Mouse (Mus musculus) CD8-positive naive resting alpha-beta T cell, adult 2 months (primary cell): ENCODE data around the gene BC016579.

Experiments used
- DNase-seq, 2 experiments: peaks; one replicate each; pipeline ENCODE4 v3.0.0; 2022; ENCODE audit warnings: low read depth in 2 of 2, low spot score in 2 of 2

Gene BC016579

DNA sequence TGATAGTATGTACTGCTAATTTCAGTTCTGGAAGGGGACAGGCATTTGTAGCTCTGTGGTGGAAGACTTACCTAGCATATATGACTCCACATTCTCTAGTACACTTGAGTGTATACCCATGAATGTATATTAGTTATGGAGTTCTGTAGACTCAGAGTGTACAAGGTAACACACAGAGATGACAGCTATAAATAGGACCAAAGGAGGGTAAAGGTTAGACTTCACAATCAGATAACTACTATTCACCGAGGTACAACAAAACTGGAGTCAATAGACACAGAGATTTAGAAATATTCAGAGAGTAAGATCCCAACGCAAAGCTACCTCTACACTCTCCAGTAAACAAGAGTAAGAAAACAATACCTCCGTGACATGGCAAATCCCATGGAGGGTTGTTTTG is 9.9 kb downstream of the BC016579 start:
- DNase-seq: no peak

DNA sequence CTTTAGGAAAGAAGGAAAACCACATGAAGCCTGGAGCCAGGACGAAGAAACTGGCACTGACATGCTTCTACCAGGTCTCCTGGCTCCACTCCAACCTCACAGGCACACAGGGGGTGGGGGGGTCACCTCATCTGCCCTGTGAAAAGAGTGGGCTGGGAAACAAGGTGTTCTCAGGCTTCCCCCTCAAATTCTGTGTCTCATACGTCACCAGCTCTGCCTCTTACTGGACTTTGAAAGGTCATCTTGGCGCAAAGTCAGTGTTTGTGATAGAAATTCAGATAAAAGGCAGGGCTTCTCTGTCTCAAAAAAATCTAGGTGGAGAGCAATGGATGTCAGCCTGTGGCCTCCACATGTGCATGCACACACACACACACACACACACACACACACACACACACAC is 12.6 kb downstream of the BC016579 start:
- no peak for DNase-seq

DNA sequence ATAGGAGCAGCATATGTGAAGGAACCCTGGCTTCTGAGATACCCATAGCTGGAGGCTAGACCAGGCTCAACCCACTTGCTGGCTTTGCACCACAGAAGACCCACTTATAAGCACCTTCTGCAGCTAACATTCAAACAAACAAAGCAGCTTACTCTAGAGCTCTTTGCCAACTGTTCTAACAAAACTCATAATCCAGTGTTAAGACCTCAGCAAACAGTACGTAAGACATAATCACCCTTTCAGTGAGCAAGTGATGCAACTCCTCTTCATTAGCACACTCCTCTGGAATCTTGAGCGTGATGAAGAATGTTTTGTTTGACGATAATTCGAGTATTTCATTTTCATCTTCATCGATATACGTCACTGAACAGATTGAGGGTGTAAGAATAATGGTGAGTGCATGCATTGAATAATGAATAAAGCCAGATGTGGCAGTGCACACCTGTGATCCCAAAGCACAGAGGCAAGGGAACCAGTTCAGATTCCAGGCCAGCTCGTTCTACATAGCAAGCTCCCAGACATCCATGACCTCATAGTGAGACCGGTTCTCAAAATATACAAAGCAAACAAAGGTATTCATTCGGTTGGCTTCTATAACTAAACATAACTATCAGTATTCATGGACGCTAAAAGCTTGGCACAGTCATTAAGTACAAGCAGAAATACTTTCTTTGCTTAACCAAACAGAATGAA is 13.7 kb downstream of the BC016579 start:
- no peak for DNase-seq

DNA sequence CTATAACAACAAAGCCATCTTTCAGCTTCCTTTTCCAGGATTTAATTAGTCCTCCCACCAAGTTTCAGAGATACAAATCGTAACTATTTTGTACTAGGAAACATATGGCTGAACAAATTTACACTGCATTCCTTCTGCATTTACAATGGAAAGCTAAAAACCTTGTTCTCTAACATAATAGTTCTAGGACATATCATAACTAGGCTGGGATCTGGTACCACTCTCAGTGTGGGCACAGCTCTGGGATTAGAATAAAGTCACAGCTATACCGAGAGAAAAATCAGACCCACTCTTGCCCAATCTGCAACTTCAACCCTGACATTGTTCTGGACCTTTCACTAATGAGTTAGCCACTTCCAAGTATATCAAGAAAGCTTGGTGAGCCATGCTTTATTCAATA is 18.0 kb downstream of the BC016579 start:
- DNase-seq: no peak

DNA sequence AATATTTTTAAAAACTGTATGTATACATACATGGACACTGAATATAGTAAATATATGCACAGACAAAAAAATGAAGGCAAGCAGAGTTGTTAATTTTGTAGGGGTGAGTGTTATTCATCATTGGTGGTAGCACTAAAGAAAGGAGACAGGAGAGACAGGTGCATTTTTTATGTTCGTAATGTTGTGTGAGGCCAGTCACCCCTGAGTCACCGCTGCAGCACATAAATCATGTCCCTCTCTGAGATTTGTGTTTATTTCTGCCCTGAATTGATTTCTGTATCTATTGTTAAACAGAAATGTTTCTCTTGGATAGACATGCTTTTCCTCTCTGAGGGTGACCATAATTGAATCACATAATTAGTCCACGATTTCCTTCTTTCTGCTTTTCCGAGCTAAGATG is 21.4 kb downstream of the BC016579 start:
- DNase-seq: no peak

DNA sequence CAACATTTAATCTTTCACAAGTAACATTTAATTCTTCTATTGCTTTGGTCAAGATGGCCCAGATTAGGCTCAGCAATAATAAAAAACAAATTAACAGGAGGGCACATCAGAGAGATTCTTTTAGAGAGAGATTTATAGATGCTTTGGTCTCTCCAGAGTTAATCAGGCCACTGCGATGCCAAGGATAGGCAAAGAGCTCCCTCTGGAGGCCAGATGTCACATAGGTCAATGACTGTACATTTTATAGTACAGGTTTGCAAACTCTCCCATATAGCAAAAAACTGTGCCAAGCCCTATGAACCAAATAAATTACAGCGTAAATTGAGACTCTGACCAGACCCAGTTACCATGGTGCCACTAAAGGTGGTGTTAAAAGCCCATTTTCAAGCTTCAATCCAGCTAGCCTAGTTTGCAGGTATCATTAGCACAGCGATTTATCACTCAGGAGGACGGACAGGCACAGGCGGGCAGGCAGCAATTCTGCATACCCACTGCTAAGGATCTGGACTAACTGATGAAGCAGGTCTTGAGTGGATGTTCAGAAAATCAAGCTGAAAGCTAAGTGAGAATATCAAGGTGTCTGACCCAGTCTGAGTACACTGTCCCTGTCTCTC is 23.4 kb downstream of the BC016579 start:
- DNase-seq: peak; percentile 28 to 48

DNA sequence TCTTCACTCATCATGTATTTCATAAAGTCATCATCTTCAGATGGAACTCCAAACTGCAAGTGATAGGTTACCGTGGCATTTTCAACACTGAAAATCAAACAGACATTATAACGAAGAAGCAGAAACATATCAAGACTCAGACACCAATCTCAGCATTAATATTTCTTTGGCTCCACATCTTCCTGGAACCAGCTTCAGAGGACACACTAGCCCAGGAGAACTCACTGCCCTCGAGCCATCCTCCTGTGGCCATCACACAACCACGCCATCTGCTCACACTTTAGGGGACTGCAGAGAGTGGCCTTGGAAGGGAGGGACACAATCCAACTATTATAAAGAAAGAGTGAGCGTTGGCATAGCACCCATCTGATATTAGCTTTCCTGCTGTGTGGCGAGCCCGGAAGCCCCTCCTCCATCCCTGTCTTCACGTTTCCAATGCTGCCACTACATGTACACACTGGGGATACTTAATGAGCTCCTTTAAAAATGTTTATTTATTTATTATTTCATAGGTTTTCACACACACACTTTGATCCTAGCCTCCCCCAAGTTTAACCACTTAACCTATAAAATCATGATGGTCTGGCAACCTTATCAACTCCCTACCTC is 24.3 kb downstream of the BC016579 start:
- DNase-seq: no peak

DNA sequence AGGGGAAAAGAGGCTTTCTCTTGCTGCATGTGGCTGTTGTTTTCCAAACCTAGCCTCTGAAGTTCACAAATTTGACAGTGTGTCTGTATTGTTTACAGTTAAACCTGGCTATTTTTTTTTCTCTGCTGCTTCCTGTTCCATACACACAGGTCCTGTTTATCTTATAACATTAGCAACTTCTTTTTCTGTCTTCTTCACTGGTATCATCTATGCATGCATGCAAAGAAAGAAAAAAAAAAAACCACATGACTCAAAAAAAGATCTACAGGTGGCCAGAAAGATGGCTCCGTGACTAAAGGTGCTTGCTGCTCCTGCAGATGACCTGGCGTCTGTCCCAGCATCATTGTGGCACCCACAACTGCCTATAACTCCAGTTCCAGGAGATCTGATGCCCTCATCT is 28.5 kb downstream of the BC016579 start:
- no peak for DNase-seq

DNA sequence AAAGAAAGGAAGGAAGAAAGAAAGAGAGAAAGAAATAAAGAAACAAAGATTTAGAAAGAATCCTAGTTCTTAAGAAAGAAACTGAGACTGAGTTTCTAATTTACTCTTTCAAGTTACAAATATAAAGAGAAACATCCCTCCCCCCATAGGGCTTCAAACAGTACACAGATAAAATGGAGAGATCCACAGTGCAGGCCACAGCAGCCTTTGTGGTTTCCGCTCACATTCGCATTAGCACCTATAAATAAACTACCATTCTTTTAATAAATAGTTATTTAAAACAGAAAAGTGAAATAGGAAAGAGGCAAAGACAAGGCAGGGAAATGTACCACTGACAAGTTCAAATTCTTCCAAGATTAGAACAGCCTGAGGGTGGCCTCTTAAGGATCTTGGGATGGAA is 29.1 kb downstream of the BC016579 start:
- DNase-seq: no peak

DNA sequence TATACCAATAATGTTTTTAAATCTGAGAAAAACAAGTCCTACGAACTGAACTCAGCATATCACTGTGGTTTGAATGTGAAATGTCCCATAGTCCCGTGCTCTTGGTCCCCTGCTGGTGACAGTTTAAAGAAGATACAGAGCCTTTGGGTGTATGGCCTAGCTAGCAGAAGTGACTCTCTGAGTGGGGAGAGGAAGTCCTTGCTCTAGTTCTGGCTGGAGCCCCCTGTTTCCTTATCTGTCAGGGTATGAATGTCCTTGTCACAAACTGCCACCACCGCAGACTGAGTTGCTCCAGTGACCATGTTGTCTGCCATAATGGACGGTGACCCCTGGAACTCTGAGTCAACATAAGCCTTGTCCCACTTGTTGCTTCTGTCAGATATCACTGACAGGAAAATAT is 30.6 kb downstream of the BC016579 start:
- no peak for DNase-seq

DNA sequence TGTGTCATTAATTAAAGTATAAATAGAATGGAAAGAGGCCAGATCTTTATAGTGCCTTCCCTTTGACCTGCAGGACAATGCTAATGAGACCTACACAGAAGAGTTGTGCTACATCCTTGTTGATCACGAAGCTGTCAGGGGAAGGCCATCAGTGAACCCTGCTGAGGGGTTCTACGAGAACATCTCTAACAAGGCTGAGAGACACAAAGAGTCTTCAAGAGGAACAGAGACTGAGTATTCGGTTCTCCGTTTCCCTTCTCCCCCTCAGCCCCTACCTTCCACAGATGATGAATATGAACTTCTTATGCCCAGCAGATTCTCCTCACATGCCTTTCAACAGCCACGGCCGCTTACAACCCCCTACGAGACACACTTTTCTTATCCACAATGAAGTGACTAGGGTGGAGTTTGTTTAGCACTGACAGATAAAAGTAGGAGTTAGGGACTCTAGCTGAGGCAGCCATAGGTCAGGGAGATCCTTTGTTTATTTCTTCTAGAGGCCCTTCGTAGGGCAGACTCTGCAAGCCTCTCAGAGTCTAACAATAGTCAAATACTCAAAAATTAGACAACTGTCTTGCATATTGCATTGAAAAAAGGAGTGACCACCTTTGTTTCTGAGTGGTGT is 34.0 kb downstream of the BC016579 start:
- no peak for DNase-seq

DNA sequence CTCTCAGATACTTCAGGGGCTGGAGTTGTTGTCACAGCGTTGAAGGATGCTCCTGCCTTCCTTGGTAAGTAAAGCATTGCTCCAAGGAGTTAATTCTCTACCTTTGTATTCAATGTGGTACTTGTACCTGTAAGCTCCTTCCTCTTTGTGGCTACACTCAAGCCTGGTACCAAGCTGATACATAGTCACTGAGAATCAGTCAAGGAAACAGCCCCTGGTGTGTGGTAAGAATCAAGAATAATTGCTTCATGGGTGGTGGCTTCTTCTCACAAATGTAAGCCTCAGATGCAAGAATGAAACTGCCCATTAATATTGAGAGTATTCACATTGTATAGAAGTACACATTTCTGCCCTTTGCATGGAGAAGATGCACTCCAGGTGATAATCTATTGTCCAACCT is 37.9 kb downstream of the BC016579 start:
- DNase-seq: no peak

DNA sequence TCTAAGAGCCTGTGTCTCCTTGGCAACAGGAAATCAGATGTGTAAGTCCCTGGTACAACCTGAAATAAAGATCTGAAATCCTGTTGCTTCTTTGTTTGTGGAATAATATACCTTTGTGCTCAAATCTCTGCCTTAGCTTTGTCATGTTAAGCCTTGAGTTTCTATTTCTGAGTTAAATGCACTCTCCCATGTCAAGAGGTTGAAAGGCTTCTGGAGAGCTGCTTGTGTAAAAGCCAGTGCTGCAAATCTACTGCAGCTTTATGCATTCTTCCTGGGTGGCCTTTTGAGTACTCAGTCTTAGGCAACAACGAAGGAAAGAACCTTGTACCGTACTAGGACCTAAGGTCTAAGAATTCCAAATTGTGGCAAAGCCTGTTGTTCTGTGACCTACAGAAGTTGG is 40.6 kb downstream of the BC016579 start:
- no peak for DNase-seq

DNA sequence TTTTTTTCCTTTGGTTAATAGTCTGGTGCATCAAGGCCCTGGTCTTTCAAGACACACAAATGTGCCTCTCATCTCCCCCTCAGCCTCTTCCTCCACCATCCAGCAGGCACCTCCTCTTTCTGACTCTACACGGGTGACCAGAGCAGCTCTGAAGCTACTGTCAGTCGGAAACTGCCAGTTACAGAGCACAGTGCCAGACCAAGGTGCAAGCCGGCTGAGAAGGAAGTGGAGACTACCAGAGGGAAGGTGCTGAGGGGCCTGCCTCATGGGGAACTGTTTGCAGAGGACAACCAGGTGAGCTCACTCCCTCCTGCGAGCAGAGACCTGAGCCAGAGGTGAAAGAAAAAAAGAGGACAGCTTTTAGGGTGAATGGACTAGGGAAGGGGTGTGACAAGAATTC is 43.6 kb downstream of the BC016579 start, which contains the start of gene Gcsam:
TSS of gene Gcsam (plus strand) at position 114 of the 400 bp plus-strand sequence.
- no peak for DNase-seq

DNA sequence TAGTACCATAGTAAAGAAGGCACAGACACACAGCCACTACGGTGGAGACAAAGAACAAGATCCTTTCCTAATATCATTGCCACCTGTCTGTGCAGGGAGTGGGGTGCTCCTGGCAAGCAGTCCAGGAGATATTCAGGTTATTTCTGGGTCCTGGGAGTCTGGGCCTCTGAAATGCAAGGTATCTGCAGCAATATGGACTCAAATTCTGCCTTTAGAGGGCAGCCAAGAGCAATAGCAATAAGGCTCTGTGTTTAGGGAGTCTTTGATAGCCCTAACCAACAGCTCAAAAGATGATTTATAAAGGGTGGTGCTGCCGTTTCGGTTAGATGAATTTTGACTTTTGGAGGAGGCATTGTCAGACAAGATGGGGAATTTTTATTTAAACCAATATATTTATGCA is 44.6 kb downstream of the BC016579 start:
- no peak for DNase-seq

DNA sequence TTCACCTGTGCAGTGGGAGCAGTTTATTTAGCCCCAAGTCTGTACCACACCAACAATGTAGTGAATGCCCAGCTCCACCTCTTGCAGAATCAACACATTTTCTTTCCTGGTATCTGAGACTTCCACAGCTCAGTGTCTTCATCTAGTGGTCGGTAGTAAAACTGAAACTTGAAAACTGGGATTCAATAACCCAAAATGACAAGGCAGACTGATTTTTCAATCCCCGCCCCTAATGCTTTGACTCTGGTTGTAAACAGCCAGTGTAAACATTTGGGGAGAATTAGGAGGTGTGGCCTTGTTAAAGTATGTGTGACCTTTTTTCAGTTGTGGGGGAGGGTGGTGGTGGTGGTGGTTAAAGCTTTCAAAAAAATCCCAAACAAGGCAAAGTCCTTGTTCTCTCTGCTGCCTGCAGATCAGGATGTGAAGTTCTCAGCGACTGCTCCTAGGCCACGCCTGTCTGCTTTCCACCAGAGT is 45.4 kb downstream of the BC016579 start:
- DNase-seq: no peak

DNA sequence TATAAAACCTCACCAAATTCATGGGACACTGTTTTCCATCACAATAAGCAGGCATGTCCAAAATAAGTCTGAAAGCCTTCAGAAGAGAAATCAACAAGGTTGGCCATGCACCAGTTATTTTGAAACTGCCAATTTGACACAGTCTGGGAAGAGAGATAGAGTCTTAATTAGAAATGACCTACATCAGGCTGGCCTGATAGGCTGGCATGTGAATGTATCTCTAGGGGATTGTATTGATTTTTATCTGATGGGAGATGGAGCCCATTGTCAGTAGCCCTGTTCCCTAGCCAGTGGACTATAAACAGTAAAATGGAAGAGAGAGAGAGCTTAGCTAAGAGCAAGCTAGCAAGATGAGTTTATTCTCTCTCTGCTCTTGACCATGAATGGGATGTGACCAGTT is 58.4 kb downstream of the BC016579 start:
- no peak for DNase-seq

DNA sequence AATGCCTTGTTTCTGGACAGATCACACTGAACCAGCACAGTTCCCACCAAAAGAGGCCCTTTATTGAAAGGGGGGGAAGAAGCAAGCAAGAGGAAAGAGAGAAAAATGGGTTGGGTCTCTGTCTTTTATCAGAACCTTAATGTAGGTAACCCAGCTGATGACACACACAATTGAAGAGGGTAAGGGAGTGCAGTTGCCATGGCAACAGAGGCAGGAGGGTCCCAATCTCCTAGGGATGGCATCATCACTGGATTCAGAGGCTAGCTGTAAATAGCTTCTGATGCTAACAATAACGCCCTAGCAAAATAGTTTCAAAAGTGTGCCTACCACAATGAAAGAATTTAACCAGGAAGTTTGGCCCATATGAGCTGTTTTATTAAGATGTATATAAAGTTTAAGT is 60.2 kb downstream of the BC016579 start:
- no peak for DNase-seq

DNA sequence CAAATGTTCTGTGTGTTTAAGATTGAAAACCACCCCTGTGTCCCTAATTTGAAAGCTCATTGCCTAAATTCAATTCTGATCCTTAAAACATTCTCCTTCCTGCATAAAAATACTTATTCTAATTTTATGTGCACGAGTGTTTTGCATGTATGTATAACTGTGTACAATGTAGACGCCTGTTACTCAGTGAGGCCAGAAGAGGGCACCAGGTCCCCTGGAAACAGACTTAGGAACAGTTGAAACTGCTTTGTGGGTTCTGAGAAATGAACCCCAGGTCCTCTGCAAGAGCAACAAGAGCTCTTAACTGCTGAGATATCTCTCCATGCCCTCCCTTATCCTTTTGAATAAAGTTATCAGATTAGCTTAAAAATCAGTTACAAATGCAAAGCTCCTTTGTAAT is 71.4 kb downstream of the BC016579 start:
- peak in 1 of 2 experiments; percentile 4 for DNase-seq

DNA sequence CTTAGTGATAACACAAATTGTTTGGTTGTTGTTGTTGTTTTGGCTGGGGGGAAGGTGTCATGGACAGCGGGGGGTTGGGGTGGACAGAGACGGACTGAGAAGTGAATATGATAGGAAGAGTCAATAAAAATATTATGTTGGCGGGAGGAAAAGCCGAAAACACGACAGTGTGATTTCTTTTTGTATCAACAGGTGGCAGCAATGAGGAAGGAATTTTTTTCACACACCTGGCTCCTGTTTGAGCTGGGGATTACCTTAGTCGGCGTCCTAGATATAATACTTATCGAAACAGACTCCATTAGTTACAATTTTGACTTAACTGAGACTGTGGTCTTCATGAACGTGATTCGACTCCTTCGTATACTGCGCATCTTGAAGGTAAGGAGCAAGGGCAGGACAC is 74.0 kb downstream of the BC016579 start:
- no peak for DNase-seq
